Mouse (Mus musculus) stomach, postnatal 0 days (tissue): ENCODE results near the gene Trp53bp1.

Source experiments
- CTCF ChIP-seq: IDR thresholded peaks from 2 replicates; pipeline ENCODE4 v1.5.1; 2016; ENCODE audit warnings: antibody characterized with exemption, low read depth, mild to moderate bottlenecking, moderate library complexity
- EP300 ChIP-seq: optimal IDR thresholded peaks from 2 replicates; pipeline ENCODE3; 2016; ENCODE audit warnings: antibody characterized with exemption

DNA sequence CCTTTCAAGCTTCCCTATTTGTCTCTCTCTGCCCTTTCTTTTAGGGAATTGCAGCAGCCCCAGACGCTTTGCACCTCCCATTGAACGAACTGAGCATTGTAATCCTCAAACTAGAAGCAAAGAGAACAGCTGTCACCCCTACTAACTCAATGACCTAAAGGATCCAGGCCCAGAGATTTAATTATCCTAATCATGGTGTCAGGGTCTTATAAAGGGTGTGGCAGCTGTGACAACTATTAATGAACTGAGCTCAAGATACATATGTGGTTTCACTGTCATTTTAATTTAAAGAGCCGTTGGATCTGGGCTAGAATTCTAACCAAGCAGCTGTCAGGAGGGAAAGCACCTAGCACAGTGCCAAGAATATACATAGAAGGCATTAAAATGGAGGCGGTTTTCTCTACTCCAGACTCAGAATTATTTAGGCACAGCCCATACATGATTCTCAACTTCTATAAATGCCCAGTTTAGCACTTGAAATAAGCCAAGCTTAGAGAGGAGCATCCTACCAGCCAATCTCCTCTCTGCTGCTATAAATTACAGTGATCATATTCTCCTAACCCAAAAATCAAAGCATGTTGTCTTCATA lies 815 bp upstream of the Trp53bp1 start:
- no peak for TF ChIP-seq CTCF
- no peak for TF ChIP-seq EP300
